Mouse (Mus musculus) lung, postnatal 0 days (tissue): Measurements from ENCODE around the gene Cyp4a10.

Experiments used
- CTCF ChIP-seq: IDR thresholded peaks from 2 replicates; pipeline ENCODE4 v1.5.1; 2016; ENCODE audit warnings: antibody characterized with exemption, mild to moderate bottlenecking
- EP300 ChIP-seq: IDR thresholded peaks from 2 replicates; pipeline ENCODE4 v1.6.1; 2016; ENCODE audit warnings: antibody characterized with exemption, mild to moderate bottlenecking, control low read depth

DNA sequence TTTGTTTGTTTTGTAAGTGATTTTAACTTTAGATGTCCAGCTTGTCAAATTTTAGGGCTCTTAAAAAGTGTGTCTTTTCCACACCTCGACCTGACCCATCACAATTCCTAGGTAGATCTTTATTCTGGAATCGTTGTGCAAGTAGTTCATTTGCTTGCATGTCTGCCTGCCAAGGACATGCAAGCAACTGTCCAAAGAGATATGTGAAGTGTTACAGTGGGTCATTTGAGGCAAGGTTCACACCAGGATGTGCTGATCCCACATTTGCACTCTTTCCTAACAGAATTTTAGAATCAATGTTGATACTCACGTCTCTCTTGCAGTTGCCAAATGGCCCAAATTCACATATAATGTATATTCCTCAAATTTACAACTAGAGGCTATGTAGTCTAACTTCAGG is 57.2 kb downstream of the Cyp4a10 start:
- TF ChIP-seq CTCF: no peak
- TF ChIP-seq EP300: no peak
